Mouse (Mus musculus) adrenal gland, postnatal 14 days (tissue): Measurements from ENCODE around the gene Nrxn2. TPM values are rescaled to one million over a fixed set of nuclear protein-coding genes. Genes with fewer than 3 reads are reported as not detected.

ENCODE experiments used
- DNase-seq: peaks from one replicate; pipeline ENCODE4 v3.0.0; 2021; ENCODE audit warnings: mixed read lengths
- long read RNA-seq, 2 experiments: library from polyadenylated mRNA; stranded (forward); transcript quantifications; one replicate each; pipeline ENCODE4 v2.0.0; 2021
- total RNA-seq: library from RNA; stranded (reverse); gene quantifications from 2 replicates; pipeline ENCODE4 v1.2.3, GENCODE M21; 2021

Nrxn2 gene
- 7.8 and 9.3 TPM in 2 replicates for total RNA-seq
- long read RNA-seq, experiment 1, partial matches to known transcripts = 0 of 1 reads
- long read RNA-seq, experiment 1, other reads (novel, unspliced or antisense) = 0 of 1 reads
- long read RNA-seq, experiment 2, partial matches to known transcripts = 1 of 1 reads
- long read RNA-seq, experiment 2, other reads (novel, unspliced or antisense) = 0 of 1 reads

GRCm38 (mm10) chr19:6418233-6418879 is at the start of gene Nrxn2:
TSS of gene Nrxn2 (plus strand) at chr19:6418731.
- DNase-seq = peak; percentile 92

- DNase-seq = no peak
Observed at GRCm38 (mm10) chr19:6370175-6370574, 48.4 kb upstream of the Nrxn2 start.

- no peak for DNase-seq
Observed at GRCm38 (mm10) chr19:6372433-6372832, 46.1 kb upstream of the Nrxn2 start.

GRCm38 (mm10) chr19:6373539-6374400 is 44.8 kb upstream of the Nrxn2 start:
- DNase-seq = peak; percentile 94

- DNase-seq = no peak
Observed at GRCm38 (mm10) chr19:6374571-6374970, 44.0 kb upstream of the Nrxn2 start.

- no peak for DNase-seq
Observed at GRCm38 (mm10) chr19:6375423-6376254, 42.9 kb upstream of the Nrxn2 start.

GRCm38 (mm10) chr19:6376255-6376564 is 42.3 kb upstream of the Nrxn2 start:
- DNase-seq = peak; percentile 88

- DNase-seq = no peak
Observed at GRCm38 (mm10) chr19:6376643-6377042, 41.9 kb upstream of the Nrxn2 start.

GRCm38 (mm10) chr19:6377327-6378040 is 41.0 kb upstream of the Nrxn2 start:
- no peak for DNase-seq

- no peak for DNase-seq
Observed at GRCm38 (mm10) chr19:6380411-6381166, 37.9 kb upstream of the Nrxn2 start.

- peak; percentile 62 for DNase-seq
Observed at GRCm38 (mm10) chr19:6381238-6381637, 37.3 kb upstream of the Nrxn2 start.

GRCm38 (mm10) chr19:6382323-6382924 is 36.1 kb upstream of the Nrxn2 start:
- no peak for DNase-seq

GRCm38 (mm10) chr19:6383470-6383869 is 35.1 kb upstream of the Nrxn2 start:
- peak; percentile 38 for DNase-seq

GRCm38 (mm10) chr19:6384128-6384527 is 34.4 kb upstream of the Nrxn2 start, which contains the start of gene Pygm:
TSS of gene Pygm (plus strand) at chr19:6384399.
- DNase-seq = peak; percentile 77

- DNase-seq = peak; percentile 71
Observed at GRCm38 (mm10) chr19:6384954-6385353, 33.6 kb upstream of the Nrxn2 start.

- DNase-seq = peak; percentile 35
Observed at GRCm38 (mm10) chr19:6385419-6385818, 33.1 kb upstream of the Nrxn2 start.

GRCm38 (mm10) chr19:6385821-6386220 is 32.7 kb upstream of the Nrxn2 start:
- peak; percentile 6 for DNase-seq

GRCm38 (mm10) chr19:6386234-6386633 is 32.3 kb upstream of the Nrxn2 start:
- peak; percentile 5 for DNase-seq

GRCm38 (mm10) chr19:6388006-6388405 is 30.5 kb upstream of the Nrxn2 start:
- DNase-seq = peak; percentile 77

- DNase-seq = no peak
Observed at GRCm38 (mm10) chr19:6389803-6390202, 28.7 kb upstream of the Nrxn2 start.
